In the genomic region with DNA sequence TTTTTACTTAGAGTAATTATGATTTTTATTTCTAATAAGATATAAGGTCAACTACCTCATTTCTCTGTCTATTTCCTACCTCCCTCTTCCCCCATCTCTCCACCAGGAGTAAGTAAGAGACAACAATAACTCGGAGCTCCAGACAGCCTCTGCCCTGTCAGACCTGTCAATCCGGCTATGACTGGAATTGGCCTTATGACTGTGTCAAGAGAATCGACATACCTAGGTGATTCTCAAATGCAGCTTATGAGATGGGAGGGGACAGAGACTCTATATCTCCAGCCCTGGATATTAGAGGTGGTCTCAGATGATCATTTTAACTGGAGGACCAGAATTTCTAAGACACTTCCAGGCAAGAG, we compare ENCODE assay signal across 31 mouse cellular contexts.
DNase-seq lines count a peak whose midpoint lies in the region; ATAC-seq and TF ChIP-seq lines count a peak whose summit lies in the region.
"Had no signal": no experiment of that assay in that cellular context is flagged by ENCODE, and none has a peak within 500 bp of the region (broad histone marks: within the 10 kb centered on the region; RNA-seq: fewer than 3 reads in every experiment).

No protein-coding gene starts in this region.

- 67% methylated on average over 3 of the region's 3 CpGs for WGBS in embryonic facial prominence, embryonic 15.5 days
- WGBS in embryonic facial prominence, embryonic 10.5 days, result 77% methylated on average over 3 of the region's 3 CpGs
- 64% methylated on average over 3 of the region's 3 CpGs for WGBS in kidney, postnatal 0 days
- WGBS in hindbrain, embryonic 11.5 days, result 82% methylated on average over 3 of the region's 3 CpGs

- H3K9me3 ChIP-seq in embryonic facial prominence, embryonic 15.5 days (replicated peaks), result no peaks in the 10 kb centered on the region
- no peaks in the 10 kb centered on the region for H3K9me3 ChIP-seq in embryonic facial prominence, embryonic 10.5 days
- no peaks in the 10 kb centered on the region for H3K9me3 ChIP-seq in kidney, postnatal 0 days (replicated peaks; ENCODE audit: low read length)
- H3K9me3 ChIP-seq in hindbrain, embryonic 11.5 days (ENCODE audit: control insufficient read depth, low read length), result no peaks in the 10 kb centered on the region
- H3K9me3 ChIP-seq: embryonic facial prominence, embryonic 12.5 days; forebrain, embryonic 10.5 days; forebrain, embryonic 15.5 days; hindbrain, embryonic 13.5 days; limb, embryonic 12.5 days; midbrain, embryonic 13.5 days; neural tube, embryonic 13.5 days had no signal

- TF ChIP-seq CTCF in kidney, postnatal 0 days (IDR thresholded peaks at IDR 0.05; ENCODE audit: low read depth), result 0 out of 2 replicates have a peak, but pooled peaks have one; percentile 16

- H3K4me3 ChIP-seq in embryonic facial prominence, embryonic 15.5 days (replicated peaks), result no peak overlapping the region
- no peak overlapping the region for H3K4me3 ChIP-seq in embryonic facial prominence, embryonic 10.5 days
- no peak overlapping the region for H3K4me3 ChIP-seq in kidney, postnatal 0 days (replicated peaks; ENCODE audit: low read depth, low read length)
- H3K4me3 ChIP-seq in hindbrain, embryonic 11.5 days (ENCODE audit: low read depth, low read length), result no peak overlapping the region
- H3K4me3 ChIP-seq: embryonic facial prominence, embryonic 12.5 days; forebrain, embryonic 10.5 days; forebrain, embryonic 15.5 days; gastrocnemius, adult 2 months; hindbrain, embryonic 13.5 days; layer of hippocampus, adult 2 months; left cerebral cortex, adult 2 months; limb, embryonic 12.5 days; midbrain, embryonic 13.5 days; neural tube, embryonic 13.5 days had no signal

- H3K27me3 ChIP-seq in embryonic facial prominence, embryonic 15.5 days, result no peaks in the 10 kb centered on the region
- no peaks in the 10 kb centered on the region for H3K27me3 ChIP-seq in embryonic facial prominence, embryonic 10.5 days (replicated peaks; ENCODE audit: low read depth, poor library complexity, severe bottlenecking)
- no peaks in the 10 kb centered on the region for H3K27me3 ChIP-seq in kidney, postnatal 0 days (ENCODE audit: insufficient read depth, low read length)
- H3K27me3 ChIP-seq in hindbrain, embryonic 11.5 days (ENCODE audit: control insufficient read depth, insufficient read depth, low read length), result no peaks in the 10 kb centered on the region
- H3K27me3 ChIP-seq: CH12.LX; embryonic facial prominence, embryonic 12.5 days; forebrain, embryonic 15.5 days; hindbrain, embryonic 13.5 days; midbrain, embryonic 13.5 days; neural tube, embryonic 13.5 days had no signal

- no peak overlapping the region for H3K4me2 ChIP-seq in embryonic facial prominence, embryonic 15.5 days (replicated peaks)
- H3K4me2 ChIP-seq in kidney, postnatal 0 days (ENCODE audit: low read length), result no peak overlapping the region
- H3K4me2 ChIP-seq in hindbrain, embryonic 11.5 days (replicated peaks; ENCODE audit: low read depth, low read length), result no peak overlapping the region
- H3K4me2 ChIP-seq: embryonic facial prominence, embryonic 12.5 days; forebrain, embryonic 15.5 days; heart, embryonic 11.5 days; hindbrain, embryonic 13.5 days; limb, embryonic 12.5 days; midbrain, embryonic 13.5 days; neural tube, embryonic 13.5 days had no signal

- 0 out of 2 replicates have a peak overlapping the region, but pooled peaks have one; percentile 44 for H3K27ac ChIP-seq in embryonic facial prominence, embryonic 15.5 days (replicated peaks)
- no peak overlapping the region for H3K27ac ChIP-seq in embryonic facial prominence, embryonic 10.5 days (replicated peaks)
- H3K27ac ChIP-seq in kidney, postnatal 0 days, result peak overlapping the region; percentile 51
- no peak overlapping the region for H3K27ac ChIP-seq in hindbrain, embryonic 11.5 days (ENCODE audit: low read depth, low read length)
- H3K27ac ChIP-seq: embryonic facial prominence, embryonic 12.5 days; forebrain, embryonic 10.5 days; forebrain, embryonic 15.5 days; gastrocnemius, adult 2 months; hindbrain, embryonic 13.5 days; layer of hippocampus, adult 2 months; left cerebral cortex, adult 2 months; limb, embryonic 12.5 days; macrophage; midbrain, embryonic 13.5 days; neural tube, embryonic 13.5 days had no signal

- DNase-seq in embryonic facial prominence, embryonic 10.5 days (ENCODE audit: low spot score), result no peak
- no peak for DNase-seq in kidney, postnatal 0 days (ENCODE audit: low spot score)
- no peak for DNase-seq in kidney, adult 18-20 months
- DNase-seq in urinary bladder, postnatal 14 days (ENCODE audit: low spot score), result peak; percentile 46
- DNase-seq in urinary bladder, adult 2 months (ENCODE audit: low spot score), result no peak
- no peak for DNase-seq in hindbrain, embryonic 11.5 days (ENCODE audit: low spot score)
- DNase-seq: cerebellum, adult 9-10 months; cerebellum, postnatal 36 days; gastrocnemius, adult 2 months; gastrocnemius, postnatal 36 days; heart, adult 18-20 months; heart, postnatal 36 days; lung, adult 2 months; lung, postnatal 10 days; right cerebral cortex, postnatal 4 days; thymus, postnatal 4 days had no signal

- no peaks in the 10 kb centered on the region for H3K4me1 ChIP-seq in embryonic facial prominence, embryonic 15.5 days
- peaks cover 10% of the 10 kb centered on the region for H3K4me1 ChIP-seq in embryonic facial prominence, embryonic 10.5 days
- peaks cover 4% of the 10 kb centered on the region; the same call in 1 of the 2 replicates for H3K4me1 ChIP-seq in kidney, postnatal 0 days (replicated peaks; ENCODE audit: insufficient read depth, low read length)
- H3K4me1 ChIP-seq in hindbrain, embryonic 11.5 days (replicated peaks; ENCODE audit: control insufficient read depth, insufficient read depth, low read length), result no peaks in the 10 kb centered on the region
- H3K4me1 ChIP-seq: embryonic facial prominence, embryonic 12.5 days; forebrain, embryonic 15.5 days; hindbrain, embryonic 13.5 days; midbrain, embryonic 13.5 days; neural tube, embryonic 13.5 days had no signal

- no peak for ATAC-seq in embryonic facial prominence, embryonic 15.5 days (ENCODE audit: insufficient number of reproducible peaks, low FRiP score, low TSS enrichment, low read depth)
- ATAC-seq in kidney, postnatal 0 days (replicated peaks; ENCODE audit: low FRiP score, low read depth), result peak; percentile 67
- no peak for ATAC-seq in hindbrain, embryonic 11.5 days (ENCODE audit: low FRiP score)
- ATAC-seq: activated CD4-positive, CD25-positive, alpha-beta regulatory T cell, adult 4 months; forebrain, embryonic 15.5 days; intestine, embryonic 16.5 days; midbrain, embryonic 13.5 days had no signal

- H3K9ac ChIP-seq in embryonic facial prominence, embryonic 15.5 days, result no peak overlapping the region
- H3K9ac ChIP-seq in kidney, postnatal 0 days (ENCODE audit: low read depth, low read length), result no peak overlapping the region
- no peak overlapping the region for H3K9ac ChIP-seq in hindbrain, embryonic 11.5 days (ENCODE audit: low read depth, low read length)
- H3K9ac ChIP-seq: embryonic facial prominence, embryonic 12.5 days; forebrain, embryonic 15.5 days; hindbrain, embryonic 13.5 days; limb, embryonic 12.5 days; midbrain, embryonic 13.5 days; neural tube, embryonic 13.5 days had no signal

- H3K36me3 ChIP-seq in embryonic facial prominence, embryonic 15.5 days, result no peaks in the 10 kb centered on the region
- no peaks in the 10 kb centered on the region for H3K36me3 ChIP-seq in embryonic facial prominence, embryonic 10.5 days (replicated peaks)
- no peaks in the 10 kb centered on the region for H3K36me3 ChIP-seq in kidney, postnatal 0 days (ENCODE audit: insufficient read depth, low read length)
- no peaks in the 10 kb centered on the region for H3K36me3 ChIP-seq in hindbrain, embryonic 11.5 days (ENCODE audit: control insufficient read depth, insufficient read depth, low read length)
- H3K36me3 ChIP-seq: embryonic facial prominence, embryonic 12.5 days; forebrain, embryonic 10.5 days; forebrain, embryonic 15.5 days; hindbrain, embryonic 13.5 days; limb, embryonic 12.5 days; midbrain, embryonic 13.5 days; neural tube, embryonic 13.5 days had no signal

Comparison
In these comparisons a context has a peak if more than half of its experiments do, and no peak if none do; other contexts are left out.
1. H3K27ac ChIP-seq: peak in embryonic facial prominence, embryonic 15.5 days (single experiment) and kidney, postnatal 0 days (single experiment); none in embryonic facial prominence, embryonic 10.5 days (single experiment) and hindbrain, embryonic 11.5 days (single experiment).